Mouse (Mus musculus): ENCODE results near the gene Ccdc51.

GRCm38 (mm10) chr9:109040906-109041305 lies 41.4 kb upstream of the Ccdc51 start:
- no peak for TF ChIP-seq CTCF (IDR thresholded peaks at IDR 0.05; ENCODE audit: borderline replicate concordance, extremely low read depth, insufficient read depth, insufficient read length)
- no peak for TF ChIP-seq POLR2A (IDR thresholded peaks at IDR 0.05; ENCODE audit: borderline replicate concordance, extremely low read depth, insufficient read depth, insufficient read length, poor library complexity, severe bottlenecking)

Data from brain, embryonic 14.5 days (tissue).